Mouse (Mus musculus): ENCODE measurements around the gene Gadd45g. TPM values are rescaled to one million over a fixed set of nuclear protein-coding genes. Genes with fewer than 3 reads are reported as not detected.
A peak's percentile ranks its signal among the peaks of the same experiment; 100 is the strongest.

Gene Gadd45g
- total RNA-seq, 2 experiments from 2014 or later = 15.3 to 17.4 TPM

- no peak for DNase-seq
Measured at GRCm38 (mm10) chr13:51852560-51853190, 6.2 kb downstream of the Gadd45g start.

- DNase-seq = peak; percentile 65
Measured at GRCm38 (mm10) chr13:51853301-51854243, 7.1 kb downstream of the Gadd45g start.

- no peak for DNase-seq
Measured at GRCm38 (mm10) chr13:51855584-51855983, 9.1 kb downstream of the Gadd45g start.

GRCm38 (mm10) chr13:51857156-51857555, 10.7 kb downstream of the Gadd45g start:
- no peak for DNase-seq

GRCm38 (mm10) chr13:51858475-51858874, 12.0 kb downstream of the Gadd45g start:
- DNase-seq = no peak

- DNase-seq = no peak
Measured at GRCm38 (mm10) chr13:51859174-51859573, 12.7 kb downstream of the Gadd45g start.

- DNase-seq = no peak
Measured at GRCm38 (mm10) chr13:51859798-51860197, 13.3 kb downstream of the Gadd45g start.

- no peak for DNase-seq
Measured at GRCm38 (mm10) chr13:51862750-51863149, 16.3 kb downstream of the Gadd45g start.

GRCm38 (mm10) chr13:51866151-51866659, 19.7 kb downstream of the Gadd45g start:
- DNase-seq = peak; percentile 91

- DNase-seq = peak; percentile 91
Measured at GRCm38 (mm10) chr13:51868491-51869128, 22.1 kb downstream of the Gadd45g start.

GRCm38 (mm10) chr13:51869129-51869491, 22.6 kb downstream of the Gadd45g start:
- no peak for DNase-seq

GRCm38 (mm10) chr13:51871148-51871547, 24.7 kb downstream of the Gadd45g start:
- DNase-seq = no peak

- DNase-seq = no peak
Measured at GRCm38 (mm10) chr13:51872252-51872962, 25.9 kb downstream of the Gadd45g start.

- no peak for DNase-seq
Measured at GRCm38 (mm10) chr13:51872963-51873514, 26.6 kb downstream of the Gadd45g start.

- no peak for DNase-seq
Measured at GRCm38 (mm10) chr13:51873786-51874185, 27.3 kb downstream of the Gadd45g start.

GRCm38 (mm10) chr13:51876131-51876530, 29.7 kb downstream of the Gadd45g start:
- DNase-seq = no peak

GRCm38 (mm10) chr13:51878806-51879205, 32.3 kb downstream of the Gadd45g start:
- no peak for DNase-seq

GRCm38 (mm10) chr13:51879571-51879970, 33.1 kb downstream of the Gadd45g start:
- no peak for DNase-seq

- DNase-seq = no peak
Measured at GRCm38 (mm10) chr13:51880019-51880418, 33.5 kb downstream of the Gadd45g start.

- no peak for DNase-seq
Measured at GRCm38 (mm10) chr13:51881271-51882128, 35.0 kb downstream of the Gadd45g start.

GRCm38 (mm10) chr13:51882218-51882617, 35.7 kb downstream of the Gadd45g start:
- DNase-seq = no peak

All from gastrocnemius, postnatal 25 days (tissue).